Mouse (Mus musculus) heart, postnatal 10 days (tissue): Measurements from ENCODE around the gene Cramp1l. TPM values are rescaled to one million over a fixed set of nuclear protein-coding genes. Genes with fewer than 3 reads are reported as not detected.
"Not testable (repeated sequence)": the region's sequence is repeated elsewhere in the genome, so short reads cannot be mapped to it uniquely, and the experiment has no call there.

Experiments
- DNase-seq, 2 experiments: peaks; one replicate each; pipeline ENCODE4 v3.0.0; 2021
- intact Hi-C: fragments of 180-260 bp; cut with DNase I; formaldehyde crosslinking; loops from one replicate; pipeline ENCODE4 v1.15.1; 2025
- total RNA-seq, 2 experiments: library from RNA; stranded (reverse); gene quantifications; 2 replicates each; pipeline ENCODE4 v1.2.3; 2021

The Cramp1l gene
- total RNA-seq, 2 experiments from 2014 or later: 15.2 to 15.9 TPM

- peak; percentile 98 for DNase-seq
- intact Hi-C loops: loop anchor here (5.0 kb wide), 1 partner anchor 52 kb away; no protein-coding TSS in a partner anchor
These were observed 55.3 kb downstream of the Cramp1l start, which contains the start of gene Jpt2 for GRCm38 (mm10) chr17:24960135-24960851. Jpt2 (minus strand) TSS chr17:24960689.

- intact Hi-C loops: loop anchor here (2.0 kb wide), 1 partner anchor 21 kb away; no protein-coding TSS in a partner anchor
- no peak for DNase-seq
These were observed 56.2 kb downstream of the Cramp1l start for GRCm38 (mm10) chr17:24959371-24959770.

- intact Hi-C loops: no loop called here
- no peak for DNase-seq
These were observed 62.3 kb downstream of the Cramp1l start for GRCm38 (mm10) chr17:24953291-24953690.

GRCm38 (mm10) chr17:24950671-24951070, 64.9 kb downstream of the Cramp1l start:
- DNase-seq: no peak
- intact Hi-C loops: no loop called here

GRCm38 (mm10) chr17:24948204-24948603, 67.4 kb downstream of the Cramp1l start:
- no peak for DNase-seq
- intact Hi-C loops: no loop called here

GRCm38 (mm10) chr17:24943589-24943988, 72.0 kb downstream of the Cramp1l start:
- DNase-seq: not testable (repeated sequence)
- intact Hi-C loops: loop anchor here (5.0 kb wide), 2 partner anchors 74 to 419 kb away; partner anchors contain the start of genes Cramp1l and Ift140

GRCm38 (mm10) chr17:24943036-24943435, 72.6 kb downstream of the Cramp1l start:
- no peak for DNase-seq
- intact Hi-C loops: loop anchor here (5.0 kb wide), 2 partner anchors 74 to 419 kb away; partner anchors contain the start of genes Cramp1l and Ift140

- peak; percentile 46 to 54 for DNase-seq
- intact Hi-C loops: loop anchor here (5.0 kb wide), 2 partner anchors 75 to 420 kb away; partner anchors contain the start of genes Cramp1l and Ift140
These were observed 73.1 kb downstream of the Cramp1l start for GRCm38 (mm10) chr17:24942453-24942852.

- DNase-seq: no peak
- intact Hi-C loops: no loop called here
These were observed 78.3 kb downstream of the Cramp1l start for GRCm38 (mm10) chr17:24937266-24937665.

GRCm38 (mm10) chr17:24936259-24937237, 79.0 kb downstream of the Cramp1l start, which contains the start of gene Mapk8ip3:
Mapk8ip3 (minus strand) TSS chr17:24936977.
- intact Hi-C loops: no loop called here
- DNase-seq: peak; percentile 97 to 98

GRCm38 (mm10) chr17:24935666-24936065, 79.9 kb downstream of the Cramp1l start:
- intact Hi-C loops: no loop called here
- DNase-seq: no peak

GRCm38 (mm10) chr17:24934926-24935325, 80.7 kb downstream of the Cramp1l start:
- no peak for DNase-seq
- intact Hi-C loops: no loop called here

GRCm38 (mm10) chr17:24933163-24933562, 82.4 kb downstream of the Cramp1l start:
- no peak for DNase-seq
- intact Hi-C loops: no loop called here

- DNase-seq: no peak
- intact Hi-C loops: no loop called here
These were observed 83.2 kb downstream of the Cramp1l start for GRCm38 (mm10) chr17:24932431-24932830.

GRCm38 (mm10) chr17:24929506-24929905, 86.1 kb downstream of the Cramp1l start:
- intact Hi-C loops: no loop called here
- DNase-seq: no peak

GRCm38 (mm10) chr17:24923246-24923645, 92.3 kb downstream of the Cramp1l start:
- DNase-seq: no peak
- intact Hi-C loops: no loop called here

- intact Hi-C loops: no loop called here
- DNase-seq: no peak
These were observed 101.6 kb downstream of the Cramp1l start for GRCm38 (mm10) chr17:24913984-24914383.
